In the genomic region with DNA sequence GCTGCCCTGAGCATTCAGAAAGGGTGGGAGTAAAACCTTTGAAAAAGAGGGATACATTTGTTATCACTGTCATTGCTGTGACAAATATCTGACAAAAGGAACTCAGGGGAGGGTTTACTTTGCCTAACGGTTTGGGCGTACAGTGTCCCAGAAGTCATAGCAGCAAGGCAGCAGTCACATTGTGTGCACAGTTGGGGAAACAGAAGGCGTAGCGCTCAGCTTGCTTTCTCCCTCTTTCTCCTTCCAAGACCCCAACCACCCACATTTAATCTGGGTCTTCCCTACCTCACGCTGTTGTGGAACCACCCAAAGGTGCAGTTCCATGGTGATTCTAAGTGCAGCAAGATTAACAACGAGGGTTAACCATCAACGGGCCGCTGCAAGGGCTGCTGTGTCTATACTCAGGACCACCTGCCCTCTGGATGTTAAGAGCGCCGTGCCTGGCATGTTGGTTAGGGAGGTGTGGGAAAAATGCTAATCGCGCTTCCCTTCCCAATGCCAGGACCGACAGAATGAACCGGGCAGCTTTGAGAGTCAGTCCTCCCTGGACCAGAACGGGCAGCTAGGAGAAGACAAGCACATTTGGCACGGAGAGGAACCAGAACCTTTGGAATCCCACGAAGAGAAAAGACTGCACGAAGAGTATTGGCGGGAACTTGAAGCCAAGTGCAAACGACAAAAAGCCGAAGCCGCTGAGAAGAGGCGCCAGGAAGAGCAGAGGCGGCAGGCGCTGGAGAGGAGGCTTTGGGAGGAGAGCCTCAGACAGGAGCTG, we compare ENCODE assay signal across 8 mouse cellular contexts. TPM values are rescaled to one million over a fixed set of nuclear protein-coding genes. Genes with fewer than 3 reads are reported as not detected.
DNase-seq lines count a peak whose midpoint lies in the region; ATAC-seq and TF ChIP-seq lines count a peak whose summit lies in the region.

No protein-coding gene starts in this region.

- H3K27ac ChIP-seq in kidney, postnatal 0 days: no peak overlapping the region
- H3K27ac ChIP-seq in kidney, adult 2 months (ENCODE audit: insufficient read depth, low read depth, low read length): no peak overlapping the region
- no peak overlapping the region for H3K27ac ChIP-seq in embryonic facial prominence, embryonic 12.5 days
- H3K27ac ChIP-seq in neural tube, embryonic 12.5 days: no peak overlapping the region

- 25% methylated on average over 25 of the region's 25 CpGs for WGBS in kidney, postnatal 0 days
- WGBS in kidney, adult 2 months: 32% methylated on average over 25 of the region's 25 CpGs
- WGBS in embryonic facial prominence, embryonic 12.5 days: 22% methylated on average over 25 of the region's 25 CpGs
- 20% methylated on average over 25 of the region's 25 CpGs for WGBS in neural tube, embryonic 12.5 days

- ATAC-seq in kidney, postnatal 0 days (replicated peaks; ENCODE audit: low FRiP score, low read depth): no peak
- no peak for ATAC-seq in embryonic facial prominence, embryonic 12.5 days (ENCODE audit: insufficient number of reproducible peaks, insufficient read depth, low FRiP score, low TSS enrichment)
- no peak for ATAC-seq in neural tube, embryonic 12.5 days (ENCODE audit: low FRiP score, low read depth)

- no peaks in the 10 kb centered on the region for H3K9me3 ChIP-seq in kidney, postnatal 0 days (replicated peaks; ENCODE audit: low read length)
- no peaks in the 10 kb centered on the region for H3K9me3 ChIP-seq in embryonic facial prominence, embryonic 12.5 days
- H3K9me3 ChIP-seq in neural tube, embryonic 12.5 days: no peaks in the 10 kb centered on the region

- TF ChIP-seq CTCF in kidney, postnatal 0 days (IDR thresholded peaks at IDR 0.05; ENCODE audit: low read depth): no peak
- TF ChIP-seq CTCF in kidney, adult 2 months (conservative IDR thresholded peaks at IDR 0.05; ENCODE audit: insufficient read depth, insufficient read length, low read depth, low read length): no peak

- 0 out of 2 replicates have a peak overlapping the region, but pooled peaks have one; percentile 18 for H3K9ac ChIP-seq in kidney, postnatal 0 days (ENCODE audit: low read depth, low read length)
- peak overlapping the region; percentile 25 for H3K9ac ChIP-seq in embryonic facial prominence, embryonic 12.5 days
- no peak overlapping the region for H3K9ac ChIP-seq in neural tube, embryonic 12.5 days

- no peak for TF ChIP-seq POLR2A in kidney, adult 2 months (IDR thresholded peaks at IDR 0.05; ENCODE audit: low read depth, low read length)

- H3K36me3 ChIP-seq in kidney, postnatal 0 days (ENCODE audit: insufficient read depth, low read length): no peaks in the 10 kb centered on the region
- no peaks in the 10 kb centered on the region for H3K36me3 ChIP-seq in kidney, adult 2 months (ENCODE audit: control insufficient read depth, insufficient read depth, low read length)
- H3K36me3 ChIP-seq in embryonic facial prominence, embryonic 12.5 days: peaks cover 11% of the 10 kb centered on the region; the same call in 1 of the 2 replicates
- H3K36me3 ChIP-seq in neural tube, embryonic 12.5 days: peaks cover 66% of the 10 kb centered on the region

- peaks cover 10% of the 10 kb centered on the region for H3K4me1 ChIP-seq in kidney, postnatal 0 days (replicated peaks; ENCODE audit: insufficient read depth, low read length)
- H3K4me1 ChIP-seq in kidney, adult 2 months (ENCODE audit: control insufficient read depth, insufficient read depth, low read length): no peaks in the 10 kb centered on the region
- H3K4me1 ChIP-seq in embryonic facial prominence, embryonic 12.5 days: peaks cover 16% of the 10 kb centered on the region; the same call in 1 of the 2 replicates
- peaks cover 11% of the 10 kb centered on the region; the same call in 1 of the 2 replicates for H3K4me1 ChIP-seq in neural tube, embryonic 12.5 days

- DNase-seq in kidney, postnatal 0 days (ENCODE audit: low spot score): peak; percentile 20
- no peak for DNase-seq in kidney, adult 2 months
- peak; percentile 54 for DNase-seq in layer of hippocampus, adult 9-11 months
- DNase-seq in urinary bladder, postnatal 10 days (ENCODE audit: low spot score): no peak
- DNase-seq in spleen, postnatal 4 days (ENCODE audit: low spot score in 2 of 2): no peak
- DNase-seq in ovary, postnatal 36 days (ENCODE audit: low spot score): no peak

- H3K4me2 ChIP-seq in kidney, postnatal 0 days (ENCODE audit: low read length): peak overlapping the region; percentile 72
- peak overlapping the region; percentile 65 for H3K4me2 ChIP-seq in embryonic facial prominence, embryonic 12.5 days (replicated peaks)
- H3K4me2 ChIP-seq in neural tube, embryonic 12.5 days (replicated peaks): peak overlapping the region; percentile 45

- peaks cover 14% of the 10 kb centered on the region; the same call in 1 of the 2 replicates for H3K27me3 ChIP-seq in kidney, postnatal 0 days (ENCODE audit: insufficient read depth, low read length)
- peaks cover 2% of the 10 kb centered on the region; the same call in 1 of the 2 replicates for H3K27me3 ChIP-seq in kidney, adult 2 months (replicated peaks; ENCODE audit: control insufficient read depth, insufficient read depth, low read length)
- H3K27me3 ChIP-seq in embryonic facial prominence, embryonic 12.5 days: peaks cover 44% of the 10 kb centered on the region
- peaks cover 30% of the 10 kb centered on the region for H3K27me3 ChIP-seq in neural tube, embryonic 12.5 days (replicated peaks)

- peak overlapping the region; percentile 35 for H3K4me3 ChIP-seq in kidney, postnatal 0 days (replicated peaks; ENCODE audit: low read depth, low read length)
- H3K4me3 ChIP-seq in kidney, adult 2 months (ENCODE audit: insufficient read depth, low read depth, low read length): no peak overlapping the region
- peak overlapping the region; percentile 38 for H3K4me3 ChIP-seq in embryonic facial prominence, embryonic 12.5 days
- peak overlapping the region; percentile 11 for H3K4me3 ChIP-seq in neural tube, embryonic 12.5 days

RNA-seq across cellular contexts. Expression of a gene that starts 49.3 kb away (rescaled TPM):
- polyA plus RNA-seq in kidney, postnatal 0 days (2015; fragmentation: Nextera tagmentation; extraction: Ambion mirVana): 10.6 and 11.0 TPM in 2 replicates
- 14.3 and 15.1 TPM in 2 replicates for polyA plus RNA-seq in kidney, adult 2 months (2012; rRNA removed)
- polyA plus RNA-seq in embryonic facial prominence, embryonic 12.5 days (2016; fragmentation: Nextera tagmentation; extraction: Ambion mirVana): 21.7 and 23.3 TPM in 2 replicates
- polyA plus RNA-seq in neural tube, embryonic 12.5 days (2016; fragmentation: Nextera tagmentation; extraction: Ambion mirVana): 18.5 and 18.6 TPM in 2 replicates

Comparison
In these comparisons a context has a peak if more than half of its experiments do, and no peak if none do; other contexts are left out.
1. DNase-seq: peak in kidney, postnatal 0 days (single experiment) and layer of hippocampus, adult 9-11 months (single experiment); none in kidney, adult 2 months (single experiment), urinary bladder, postnatal 10 days (single experiment), spleen, postnatal 4 days (0 of 2) and ovary, postnatal 36 days (single experiment).
2. Peak in every context shown above with its lines, with median percentiles within 50 percentile points of each other: H3K4me2 ChIP-seq.